Mouse (Mus musculus) heart, postnatal 4 days (tissue): ENCODE measurements around the gene Fkbpl. TPM values are rescaled to one million over a fixed set of nuclear protein-coding genes. Genes with fewer than 3 reads are reported as not detected.

Experiments used
- DNase-seq: peaks from one replicate; pipeline ENCODE4 v3.0.0; 2021
- total RNA-seq, 2 experiments: library from RNA; stranded (reverse); gene quantifications; 2 replicates each; pipeline ENCODE4 v1.2.3; 2021

Gene Fkbpl
- total RNA-seq, 2 experiments from 2014 or later: 6.1 to 9.5 TPM

DNA sequence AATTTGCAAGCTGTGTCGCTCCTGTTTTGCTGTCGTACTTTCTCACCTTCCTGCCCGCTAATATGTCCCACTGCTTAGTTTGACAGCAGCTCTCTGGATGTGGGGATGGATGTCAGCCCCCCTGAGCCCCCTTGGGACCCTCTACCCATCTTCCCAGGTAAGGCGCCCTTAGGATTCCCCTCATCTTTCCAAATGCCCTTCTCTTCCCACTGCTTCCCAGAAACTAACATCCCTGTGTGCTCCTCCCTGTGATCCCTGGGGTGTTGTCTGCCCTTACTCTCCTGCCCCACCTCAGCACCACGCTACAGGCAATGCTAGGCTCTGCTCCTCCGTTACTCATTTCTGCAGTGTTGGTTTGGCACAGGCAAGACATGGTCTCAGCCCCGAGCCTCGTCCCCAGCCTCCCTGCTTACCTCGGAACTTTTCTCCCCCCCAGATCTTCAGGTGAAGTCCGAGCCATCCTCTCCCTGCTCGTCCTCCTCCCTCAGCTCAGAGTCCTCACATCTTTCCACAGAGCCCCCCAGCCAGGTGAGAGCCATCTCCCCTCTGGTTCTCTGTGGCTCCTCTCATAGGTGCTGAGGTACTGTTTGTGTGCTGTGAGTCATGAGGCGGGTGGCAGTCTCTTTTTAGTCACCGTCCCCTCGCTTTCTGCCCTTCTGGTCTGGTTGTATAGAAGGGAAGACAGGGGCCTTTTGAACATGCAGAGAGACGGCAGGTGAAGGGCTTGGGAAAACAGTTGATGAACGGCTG is 3.8 kb downstream of the Fkbpl start:
- DNase-seq: no peak

DNA sequence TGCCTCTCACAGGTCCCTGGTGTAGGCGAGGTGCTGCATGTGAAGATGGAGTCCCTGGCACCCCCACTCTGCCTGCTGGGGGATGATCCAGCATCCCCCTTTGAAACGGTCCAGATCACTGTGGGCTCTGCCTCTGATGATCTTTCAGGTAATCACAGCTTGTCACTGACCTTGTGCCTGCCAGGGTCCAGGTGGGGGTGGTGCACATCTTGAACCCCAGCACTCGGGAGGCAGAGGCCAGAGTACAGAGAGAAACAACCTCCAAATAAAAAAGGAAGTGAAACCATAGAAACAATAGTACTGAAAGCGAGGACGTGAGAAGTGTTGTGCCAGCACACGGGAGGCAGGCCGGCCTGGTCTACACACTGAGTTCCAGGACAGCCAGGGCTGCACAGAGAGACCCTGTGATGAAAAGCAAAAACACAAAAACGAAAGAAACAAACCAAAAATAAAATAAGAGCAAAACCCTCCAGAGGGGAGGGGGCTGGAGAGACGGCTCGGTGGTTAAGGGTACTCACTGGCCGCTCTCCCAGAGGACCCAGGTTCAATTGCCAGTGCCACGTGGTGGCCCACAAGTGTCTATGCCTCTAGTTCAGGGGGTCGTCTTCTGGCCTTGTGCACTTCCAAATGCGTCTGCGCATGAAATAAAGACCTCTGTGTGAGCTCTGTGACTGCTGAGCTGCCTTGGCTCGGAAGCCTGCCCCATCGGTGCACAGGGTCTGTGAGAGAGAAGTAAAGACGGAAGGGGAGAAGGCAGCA is 4.7 kb downstream of the Fkbpl start:
- DNase-seq: no peak

- DNase-seq: no peak
Measured at GRCm38 (mm10) chr17:34650781-34651180, 6.2 kb downstream of the Fkbpl start.

- DNase-seq: peak; percentile 71
Measured at GRCm38 (mm10) chr17:34651507-34652221, 7.1 kb downstream of the Fkbpl start.

- no peak for DNase-seq
Measured at GRCm38 (mm10) chr17:34652546-34652945, 8.0 kb downstream of the Fkbpl start.

DNA sequence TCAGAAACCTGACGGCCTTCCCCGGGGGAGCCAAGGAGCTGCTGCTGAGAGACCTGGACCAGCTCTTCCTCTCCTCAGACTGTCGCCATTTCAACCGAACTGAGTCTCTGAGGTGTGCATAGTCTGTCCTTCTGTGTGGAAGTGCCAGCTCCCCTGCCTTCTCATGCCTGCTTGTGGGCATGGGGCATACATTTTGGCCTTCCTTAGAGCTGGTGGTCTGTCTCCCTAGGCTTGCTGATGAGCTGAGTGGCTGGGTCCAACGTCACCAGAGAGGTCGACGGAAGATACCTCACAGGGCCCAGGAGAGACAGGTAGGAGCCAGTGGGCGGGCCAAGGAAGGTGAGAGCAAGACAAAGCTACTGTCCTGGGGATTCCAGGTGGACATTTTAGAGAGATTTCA is 8.4 kb downstream of the Fkbpl start:
- DNase-seq: no peak

DNA sequence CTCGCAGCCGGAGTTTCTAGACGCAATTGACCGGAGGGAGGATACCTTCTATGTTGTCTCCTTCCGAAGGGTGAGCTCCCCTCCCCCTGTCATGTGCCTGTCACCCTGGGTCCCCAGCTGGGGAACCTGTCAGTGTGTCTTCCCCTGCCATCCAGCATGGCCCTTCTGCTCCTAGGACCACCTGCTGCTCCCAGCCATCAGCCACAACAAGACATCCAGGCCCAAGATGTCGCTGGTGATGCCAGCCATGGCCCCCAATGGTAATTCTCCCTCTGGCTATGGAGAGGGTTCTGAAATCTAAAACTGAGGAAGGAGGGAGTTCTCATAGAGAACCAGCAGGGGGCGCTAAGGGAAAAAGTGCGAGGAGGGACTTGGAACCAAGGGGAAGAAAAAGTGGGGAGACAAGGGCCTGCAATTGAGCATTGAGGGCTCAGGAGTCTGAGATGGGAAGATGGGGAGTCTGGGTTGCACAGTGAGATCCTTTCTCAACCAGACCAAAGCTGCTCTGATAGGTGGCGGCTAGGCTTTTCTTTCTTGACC is 9.3 kb downstream of the Fkbpl start:
- DNase-seq: peak; percentile 80

DNA sequence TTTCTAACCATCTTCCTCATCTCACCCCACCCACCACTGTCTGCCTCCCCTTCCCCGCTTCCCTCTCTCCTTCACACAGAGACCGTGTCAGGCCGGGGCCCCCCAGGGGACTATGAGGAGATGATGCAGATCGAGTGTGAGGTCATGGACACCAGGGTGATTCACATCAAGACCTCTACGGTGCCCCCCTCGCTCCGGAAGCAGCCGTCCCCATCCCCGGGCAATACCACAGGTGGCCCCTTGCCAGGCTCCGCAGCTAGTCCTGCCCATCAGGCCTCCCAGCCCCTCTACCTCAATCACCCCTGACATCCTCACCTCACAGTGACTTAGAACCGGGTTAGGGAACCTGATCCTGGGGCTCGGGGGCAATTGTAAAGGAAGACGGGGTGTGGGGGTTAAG is 9.8 kb downstream of the Fkbpl start:
- peak; percentile 46 for DNase-seq

DNA sequence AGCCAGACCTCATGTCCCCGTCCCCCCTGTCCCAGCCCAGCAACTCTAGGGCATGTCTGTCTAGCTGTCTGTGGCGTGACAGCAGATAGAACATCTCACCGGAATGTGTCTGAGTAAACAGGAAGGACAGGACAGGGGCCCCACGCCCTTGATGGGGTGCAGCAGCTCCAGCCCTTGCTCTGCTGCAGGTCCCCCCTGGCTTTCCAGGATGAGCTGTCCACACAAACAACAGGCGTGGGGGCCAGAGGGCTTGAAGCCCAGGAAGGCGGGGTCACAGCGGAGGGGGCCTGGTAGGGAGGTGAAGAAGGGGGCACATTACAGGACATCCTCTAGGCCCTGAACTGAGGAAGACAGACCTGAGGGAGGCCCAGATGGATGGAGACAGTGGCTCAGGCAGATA is 10.6 kb downstream of the Fkbpl start:
- no peak for DNase-seq

- peak; percentile 93 for DNase-seq
Measured at GRCm38 (mm10) chr17:34655581-34655991, 11.0 kb downstream of the Fkbpl start.

DNA sequence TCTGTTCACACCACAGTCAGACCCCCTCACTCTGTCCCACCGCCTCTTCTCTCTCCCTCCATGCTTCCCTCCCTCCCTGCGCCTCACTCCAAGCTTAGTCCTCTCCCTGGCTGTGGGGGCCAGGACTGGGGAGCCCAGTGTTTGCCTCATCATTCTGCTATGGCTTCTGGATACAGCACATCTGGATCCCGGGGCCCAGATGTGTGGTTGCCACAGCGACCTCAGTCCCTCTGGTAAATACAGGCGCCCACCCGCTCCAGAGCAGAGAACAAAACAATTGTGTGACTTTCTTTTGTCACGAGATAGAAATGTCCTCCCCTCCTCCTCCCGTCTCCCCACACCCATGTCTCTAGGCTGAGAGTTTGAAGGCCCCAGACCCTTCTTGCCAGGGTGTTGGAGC is 12.1 kb downstream of the Fkbpl start:
- DNase-seq: peak; percentile 65

GRCm38 (mm10) chr17:34657271-34657670 is 12.7 kb downstream of the Fkbpl start:
- no peak for DNase-seq

- no peak for DNase-seq
Measured at GRCm38 (mm10) chr17:34658145-34658544, 13.6 kb downstream of the Fkbpl start.

- DNase-seq: no peak
Measured at GRCm38 (mm10) chr17:34658591-34658990, 14.0 kb downstream of the Fkbpl start.

- DNase-seq: no peak
Measured at GRCm38 (mm10) chr17:34659181-34659896, 14.8 kb downstream of the Fkbpl start.

GRCm38 (mm10) chr17:34659897-34660214 is 15.3 kb downstream of the Fkbpl start:
- no peak for DNase-seq

- peak; percentile 47 for DNase-seq
Measured at GRCm38 (mm10) chr17:34660259-34660820, 15.8 kb downstream of the Fkbpl start.

DNA sequence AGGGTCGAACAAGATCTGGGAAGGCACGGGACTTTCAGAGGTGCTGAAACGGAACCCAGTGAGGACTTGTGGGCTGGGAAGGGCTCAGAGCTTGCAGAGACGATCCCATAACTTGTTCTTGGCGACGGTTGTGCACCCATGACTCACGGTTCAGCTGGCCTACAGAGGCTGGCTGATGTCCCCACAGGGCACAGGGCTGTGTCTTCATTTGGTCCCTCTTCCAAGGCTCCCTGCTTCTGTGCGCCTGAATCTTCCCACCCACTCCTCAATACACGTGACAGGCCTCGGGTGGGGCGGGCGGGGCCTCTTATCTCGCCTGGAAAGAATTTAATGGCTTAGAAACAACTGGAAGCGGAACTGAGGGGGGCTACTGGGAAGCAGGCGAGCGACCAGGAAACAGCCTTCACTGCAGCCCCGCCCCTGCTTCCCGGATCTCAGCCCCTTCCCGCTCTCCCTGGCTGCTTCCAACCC is 16.6 kb downstream of the Fkbpl start:
- DNase-seq: peak; percentile 71

DNA sequence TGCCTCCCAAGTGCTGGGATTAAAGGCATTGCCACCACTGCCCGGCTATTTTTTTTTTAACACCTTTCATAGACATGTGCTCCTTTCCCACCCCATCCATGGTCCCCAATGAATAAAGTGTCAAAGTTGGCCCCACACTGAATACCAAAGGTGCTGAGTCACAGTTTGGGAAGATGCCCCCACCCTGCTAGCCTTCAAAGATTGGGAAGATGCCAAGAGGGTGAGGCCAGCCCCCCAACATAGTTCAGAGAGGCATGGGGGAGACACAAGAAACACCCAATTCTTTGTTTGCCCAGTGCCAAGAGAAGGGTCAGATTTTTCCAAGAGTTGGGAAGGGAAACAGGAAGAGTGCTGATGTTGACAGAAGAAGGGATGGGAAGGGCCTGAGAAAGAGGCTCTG is 17.9 kb downstream of the Fkbpl start:
- no peak for DNase-seq

GRCm38 (mm10) chr17:34662978-34663377 is 18.4 kb downstream of the Fkbpl start:
- DNase-seq: no peak

DNA sequence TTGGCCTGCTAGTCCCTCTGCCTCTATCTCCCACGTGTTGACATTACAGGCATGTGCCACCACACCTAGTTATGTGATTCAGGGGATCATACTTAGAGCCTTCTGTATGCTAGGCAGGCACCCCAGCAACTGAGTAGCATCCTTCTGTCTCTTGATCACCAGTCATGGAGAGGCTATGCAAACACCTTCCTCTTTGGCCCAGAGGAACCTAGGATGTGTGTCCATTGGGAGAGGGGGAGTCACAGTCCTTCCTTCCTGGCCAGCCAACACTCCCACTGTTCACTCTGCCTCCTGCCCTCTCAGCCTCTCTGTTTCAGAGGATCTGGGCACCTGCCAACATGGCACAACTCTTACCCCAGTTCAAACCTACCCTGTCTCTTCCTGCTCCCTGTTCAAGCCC is 19.0 kb downstream of the Fkbpl start:
- DNase-seq: no peak

DNA sequence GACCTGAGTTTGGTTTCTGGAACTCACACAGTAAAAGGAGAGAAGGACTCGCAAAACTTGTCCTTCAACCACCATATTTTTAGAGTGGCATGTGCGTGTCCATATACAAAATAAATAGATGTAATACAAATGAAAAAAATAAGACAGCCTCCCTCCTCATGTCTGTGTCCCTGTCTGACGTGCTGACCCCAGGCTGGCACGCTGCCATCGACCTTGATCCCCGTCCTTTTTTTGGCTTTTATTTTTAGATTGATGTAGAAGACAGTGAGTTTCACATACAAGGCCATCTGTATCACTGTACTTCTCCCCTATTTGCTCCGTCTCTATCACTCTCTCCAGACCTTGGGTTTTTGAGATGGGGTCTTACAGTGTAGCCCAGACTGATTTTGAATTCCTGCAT is 19.9 kb downstream of the Fkbpl start:
- no peak for DNase-seq
